Mouse (Mus musculus): ENCODE results near the gene Rgs8.

DNA sequence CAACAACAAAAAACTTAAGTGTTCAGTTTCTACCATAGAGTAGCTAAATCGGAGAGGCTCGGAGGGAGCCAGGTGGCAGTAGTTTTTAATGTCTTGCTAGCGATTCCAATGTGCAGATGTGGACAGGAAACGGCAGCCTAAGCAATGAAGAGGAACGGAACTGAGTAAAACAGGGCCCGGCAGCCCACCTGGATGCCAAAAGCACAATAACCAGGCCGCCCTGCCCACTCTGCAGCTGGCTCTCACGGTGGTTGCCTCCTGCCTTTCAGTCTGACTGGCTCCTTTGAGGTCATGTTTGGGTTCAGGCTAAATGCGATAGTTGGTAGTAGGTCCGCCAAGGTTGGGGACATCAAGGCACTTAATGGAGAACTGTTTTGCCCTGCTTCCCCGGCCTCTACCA lies 43.3 kb downstream of the Rgs8 start:
- TF ChIP-seq CTCF (IDR thresholded peaks at IDR 0.05), result no peak
- TF ChIP-seq POLR2A (IDR thresholded peaks at IDR 0.05; ENCODE audit: insufficient read depth, low read depth, low read length), result no peak
- TF ChIP-seq EP300 (IDR thresholded peaks at IDR 0.05; ENCODE audit: insufficient read depth, low read depth, low read length), result no peak
